33 mouse cellular contexts compared by ENCODE assay signal in the genomic region with DNA sequence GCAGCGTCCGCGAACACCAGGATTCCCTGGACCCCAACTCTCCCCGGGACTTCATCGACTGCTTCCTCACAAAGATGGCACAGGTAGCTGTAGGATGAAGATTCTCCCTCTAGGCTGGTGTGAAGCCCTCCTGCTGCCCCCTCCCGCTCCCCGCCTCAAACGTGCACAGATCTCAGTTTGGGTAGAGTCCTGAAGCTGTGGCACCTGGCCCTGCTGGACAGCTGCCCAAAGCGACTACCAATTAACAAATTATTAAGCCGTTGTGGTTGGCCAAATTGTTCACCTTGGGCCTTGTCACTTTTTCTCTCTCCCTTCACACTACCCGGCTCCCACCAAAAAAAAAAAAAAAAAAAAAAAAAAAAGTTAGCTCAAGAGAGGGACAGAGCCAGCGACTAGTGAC. TPM values are rescaled to one million over a fixed set of nuclear protein-coding genes. Genes with fewer than 3 reads are reported as not detected.
DNase-seq lines count a peak whose midpoint lies in the region; ATAC-seq and TF ChIP-seq lines count a peak whose summit lies in the region.
"Had no signal": no experiment of that assay in that cellular context is flagged by ENCODE, and none has a peak within 500 bp of the region (broad histone marks: within the 10 kb centered on the region; RNA-seq: fewer than 3 reads in every experiment).

No protein-coding gene starts in this region.

- peaks cover 2% of the 10 kb centered on the region; the same call in 1 of the 2 replicates for H3K9me3 ChIP-seq in kidney, embryonic 14.5 days (ENCODE audit: control insufficient read depth, low read length)
- no peaks in the 10 kb centered on the region for H3K9me3 ChIP-seq in kidney, embryonic 15.5 days (replicated peaks)
- peaks cover 7% of the 10 kb centered on the region for H3K9me3 ChIP-seq in CH12.LX (replicated peaks; ENCODE audit: low read length)
- H3K9me3 ChIP-seq in forebrain, embryonic 14.5 days (replicated peaks; ENCODE audit: control insufficient read depth, low read length): no peaks in the 10 kb centered on the region
- H3K9me3 ChIP-seq: embryonic facial prominence, embryonic 15.5 days; forebrain, embryonic 15.5 days; heart, embryonic 12.5 days; heart, embryonic 15.5 days; hindbrain, embryonic 13.5 days had no signal

- WGBS in kidney, adult 2 months: 64% methylated on average over 12 of the region's 12 CpGs
- WGBS in kidney, embryonic 14.5 days: 88% methylated on average over 12 of the region's 12 CpGs
- 88% methylated on average over 12 of the region's 12 CpGs for WGBS in kidney, embryonic 15.5 days
- WGBS in forebrain, embryonic 14.5 days: 87% methylated on average over 11 of the region's 12 CpGs

- peak overlapping the region; percentile 51 for H3K4me3 ChIP-seq in kidney, adult 2 months (ENCODE audit: insufficient read depth, low read depth, low read length)
- no peak overlapping the region for H3K4me3 ChIP-seq in kidney, embryonic 14.5 days (ENCODE audit: low read length)
- no peak overlapping the region for H3K4me3 ChIP-seq in kidney, embryonic 15.5 days (replicated peaks)
- H3K4me3 ChIP-seq in CH12.LX (replicated peaks in 1 of 3; ENCODE audit: low read depth in 2 of 3, low read length in 2 of 3, poor library complexity in 1 of 3): no peak overlapping the region
- H3K4me3 ChIP-seq in forebrain, embryonic 14.5 days (ENCODE audit: low read depth, low read length): no peak overlapping the region
- H3K4me3 ChIP-seq: embryonic facial prominence, embryonic 12.5 days; embryonic facial prominence, embryonic 15.5 days; forebrain, embryonic 15.5 days; heart, embryonic 12.5 days; heart, embryonic 15.5 days; hindbrain, embryonic 10.5 days; hindbrain, embryonic 13.5 days had no signal

- no peak for TF ChIP-seq POLR2A in kidney, adult 2 months (IDR thresholded peaks at IDR 0.05; ENCODE audit: low read depth, low read length)
- TF ChIP-seq POLR2A in CH12.LX (IDR thresholded peaks at IDR 0.05; ENCODE audit: low read depth, low read length): no peak

- DNase-seq in heart, adult 11 months: peak; percentile 85
- no peak for DNase-seq in heart, adult 9 months (ENCODE audit: low spot score in 2 of 2)
- DNase-seq in kidney, adult 2 months: peak; percentile 74
- peak; percentile 58 to 63 for DNase-seq in kidney, postnatal 25 days
- no peak for DNase-seq in CH12.LX (ENCODE audit: extremely low read depth)
- DNase-seq in forebrain, embryonic 14.5 days (ENCODE audit: low spot score): no peak
- DNase-seq: cerebellum, adult 11 months; cerebellum, adult 2 months; cerebellum, adult 9-11 months; cerebellum, postnatal 25 days; gastrocnemius, postnatal 10 days; gastrocnemius, postnatal 36 days; heart, postnatal 10 days; heart, postnatal 36 days had no signal

- ATAC-seq in kidney, embryonic 14.5 days (ENCODE audit: low FRiP score, low TSS enrichment): no peak
- no peak for ATAC-seq in kidney, embryonic 15.5 days (replicated peaks; ENCODE audit: low FRiP score)
- ATAC-seq in forebrain, embryonic 14.5 days: no peak
- ATAC-seq: forebrain, embryonic 15.5 days; hindbrain, embryonic 16.5 days had no signal

- TF ChIP-seq CTCF in kidney, adult 2 months (conservative IDR thresholded peaks at IDR 0.05; ENCODE audit: insufficient read depth, insufficient read length, low read depth, low read length): no peak
- no peak for TF ChIP-seq CTCF in CH12.LX (conservative IDR thresholded peaks at IDR 0.05 in 1 of 2, IDR thresholded peaks at IDR 0.05 in 1 of 2; ENCODE audit: low read depth in 2 of 2, low read length in 2 of 2)

- peak overlapping the region; percentile 49; the same call in 1 of the 2 replicates for H3K27ac ChIP-seq in kidney, adult 2 months (ENCODE audit: insufficient read depth, low read depth, low read length)
- no peak overlapping the region for H3K27ac ChIP-seq in kidney, embryonic 14.5 days (ENCODE audit: low read depth, low read length)
- H3K27ac ChIP-seq in kidney, embryonic 15.5 days: no peak overlapping the region
- H3K27ac ChIP-seq in CH12.LX (ENCODE audit: insufficient read depth, low read depth): no peak overlapping the region
- H3K27ac ChIP-seq in forebrain, embryonic 14.5 days (ENCODE audit: low read depth, low read length): no peak overlapping the region
- H3K27ac ChIP-seq: embryonic facial prominence, embryonic 12.5 days; embryonic facial prominence, embryonic 15.5 days; forebrain, embryonic 15.5 days; heart, embryonic 15.5 days; hindbrain, embryonic 10.5 days; hindbrain, embryonic 13.5 days had no signal

- H3K36me3 ChIP-seq in kidney, adult 2 months (ENCODE audit: control insufficient read depth, insufficient read depth, low read length): no peaks in the 10 kb centered on the region
- H3K36me3 ChIP-seq in kidney, embryonic 14.5 days (ENCODE audit: control insufficient read depth, insufficient read depth, low read length): no peaks in the 10 kb centered on the region
- no peaks in the 10 kb centered on the region for H3K36me3 ChIP-seq in kidney, embryonic 15.5 days
- no peaks in the 10 kb centered on the region for H3K36me3 ChIP-seq in CH12.LX (replicated peaks in 1 of 2; ENCODE audit: control insufficient read depth in 1 of 2, insufficient read depth in 1 of 2, low read length in 1 of 2)
- H3K36me3 ChIP-seq in forebrain, embryonic 14.5 days (ENCODE audit: control insufficient read depth, insufficient read depth, low read length): no peaks in the 10 kb centered on the region
- H3K36me3 ChIP-seq: embryonic facial prominence, embryonic 12.5 days; embryonic facial prominence, embryonic 15.5 days; forebrain, embryonic 15.5 days; heart, embryonic 12.5 days; heart, embryonic 15.5 days; hindbrain, embryonic 10.5 days; hindbrain, embryonic 13.5 days had no signal

- TF ChIP-seq EP300 in CH12.LX (IDR thresholded peaks at IDR 0.05; ENCODE audit: low read length): no peak

- no peaks in the 10 kb centered on the region for H3K27me3 ChIP-seq in kidney, adult 2 months (replicated peaks; ENCODE audit: control insufficient read depth, insufficient read depth, low read length)
- H3K27me3 ChIP-seq in kidney, embryonic 14.5 days (ENCODE audit: control insufficient read depth, insufficient read depth, low read length): no peaks in the 10 kb centered on the region
- H3K27me3 ChIP-seq in kidney, embryonic 15.5 days: no peaks in the 10 kb centered on the region
- peaks cover 66% of the 10 kb centered on the region for H3K27me3 ChIP-seq in CH12.LX (replicated peaks)
- H3K27me3 ChIP-seq in forebrain, embryonic 14.5 days (replicated peaks; ENCODE audit: control insufficient read depth, insufficient read depth, low read length): no peaks in the 10 kb centered on the region
- H3K27me3 ChIP-seq: embryonic facial prominence, embryonic 12.5 days; embryonic facial prominence, embryonic 15.5 days; forebrain, embryonic 15.5 days; heart, embryonic 12.5 days; heart, embryonic 15.5 days; hindbrain, embryonic 13.5 days had no signal

- in situ Hi-C loops in CH12.LX (cut with MboI; ENCODE audit: low pct_ligation_motif_present, low pct_unique_long_range_greater_than_20kb, low sequenced_read_pairs): loop anchor here (25.0 kb wide), 1 partner anchor 368 kb away; the partner anchor contains the start of gene Cyp2b19

- dilution Hi-C loops in CH12.LX (cut with MboI; ENCODE audit: extremely low pct_ligation_motif_present, extremely low pct_unique_long_range_greater_than_20kb, low sequenced_read_pairs): no loop called here

- TF ChIP-seq RAD21 in CH12.LX (IDR thresholded peaks at IDR 0.05; ENCODE audit: low read depth, low read length): no peak

- H3K4me1 ChIP-seq in kidney, adult 2 months (ENCODE audit: control insufficient read depth, insufficient read depth, low read length): peaks cover 11% of the 10 kb centered on the region; the same call in 1 of the 2 replicates
- no peaks in the 10 kb centered on the region for H3K4me1 ChIP-seq in kidney, embryonic 14.5 days (ENCODE audit: control insufficient read depth, insufficient read depth, low read length)
- peaks cover 9% of the 10 kb centered on the region for H3K4me1 ChIP-seq in kidney, embryonic 15.5 days
- H3K4me1 ChIP-seq in CH12.LX (ENCODE audit: control insufficient read depth in 1 of 2, insufficient read depth in 2 of 2): no peaks in the 10 kb centered on the region
- H3K4me1 ChIP-seq in forebrain, embryonic 14.5 days (ENCODE audit: control insufficient read depth, insufficient read depth, low read length): no peaks in the 10 kb centered on the region
- H3K4me1 ChIP-seq: embryonic facial prominence, embryonic 12.5 days; embryonic facial prominence, embryonic 15.5 days; forebrain, embryonic 15.5 days; hindbrain, embryonic 10.5 days; hindbrain, embryonic 13.5 days had no signal

- no peak overlapping the region for H3K4me2 ChIP-seq in kidney, embryonic 14.5 days (replicated peaks; ENCODE audit: low read depth, low read length)
- no peak overlapping the region for H3K4me2 ChIP-seq in kidney, embryonic 15.5 days
- H3K4me2 ChIP-seq in CH12.LX (ENCODE audit: insufficient read depth, low read depth, poor library complexity, severe bottlenecking): no peak overlapping the region
- no peak overlapping the region for H3K4me2 ChIP-seq in forebrain, embryonic 14.5 days (ENCODE audit: low read length)
- H3K4me2 ChIP-seq: embryonic facial prominence, embryonic 12.5 days; embryonic facial prominence, embryonic 15.5 days; forebrain, embryonic 15.5 days; heart, embryonic 12.5 days; heart, embryonic 15.5 days; hindbrain, embryonic 13.5 days had no signal

- no peak overlapping the region for H3K9ac ChIP-seq in kidney, embryonic 14.5 days (ENCODE audit: low read depth, low read length)
- no peak overlapping the region for H3K9ac ChIP-seq in kidney, embryonic 15.5 days
- H3K9ac ChIP-seq in CH12.LX (ENCODE audit: insufficient read depth, low read depth): no peak overlapping the region
- no peak overlapping the region for H3K9ac ChIP-seq in forebrain, embryonic 14.5 days (ENCODE audit: low read length)
- H3K9ac ChIP-seq: embryonic facial prominence, embryonic 12.5 days; embryonic facial prominence, embryonic 15.5 days; forebrain, embryonic 15.5 days; heart, embryonic 12.5 days; heart, embryonic 15.5 days; hindbrain, embryonic 13.5 days had no signal

- H3K79me2 ChIP-seq in CH12.LX (replicated peaks; ENCODE audit: control insufficient read depth, extremely low read depth, insufficient read depth, poor library complexity, severe bottlenecking): no peaks in the 10 kb centered on the region

RNA-seq across cellular contexts. Expression of gene Cyp2f2, which starts 10.1 kb away (rescaled TPM):
- 5.3 and 6.5 TPM in 2 replicates for polyA plus RNA-seq in kidney, adult 2 months (2012; rRNA removed)
- polyA plus RNA-seq in kidney, embryonic 14.5 days (2014; fragmentation: Nextera tagmentation; extraction: Ambion mirVana): not detected in 2 replicates
- polyA plus RNA-seq in kidney, embryonic 15.5 days (2015; fragmentation: Nextera tagmentation; extraction: Ambion mirVana): not detected in 2 replicates
- total RNA-seq in CH12.LX (2012; rRNA removed): not detected in 2 replicates
- total RNA-seq in CH12.LX (2014; rRNA removed): not detected in 2 replicates
- not detected in 2 replicates for polyA plus RNA-seq in CH12.LX (2012; ENCODE audit: insufficient read length, low read depth)
- polyA plus RNA-seq in forebrain, embryonic 14.5 days (2014; fragmentation: Nextera tagmentation; extraction: Ambion mirVana): not detected in 2 replicates
- total RNA-seq: common myeloid progenitor, adult 5-6 weeks; granulocyte monocyte progenitor cell, adult 5-6 weeks; MEL had no signal
- polyA plus RNA-seq: forebrain, embryonic 11.5 days; forebrain, embryonic 15.5 days; heart, embryonic 12.5 days; hindbrain, embryonic 10.5 days had no signal

RNA-seq across cellular contexts. Expression of gene Cyp2t4, which starts 23.7 kb away (rescaled TPM):
- polyA plus RNA-seq in kidney, adult 2 months (2012; rRNA removed): not detected in 2 replicates
- not detected in 2 replicates for polyA plus RNA-seq in kidney, embryonic 14.5 days (2014; fragmentation: Nextera tagmentation; extraction: Ambion mirVana)
- 0.10 TPM in 1 of 2 replicates, not detected in the other for polyA plus RNA-seq in kidney, embryonic 15.5 days (2015; fragmentation: Nextera tagmentation; extraction: Ambion mirVana)
- total RNA-seq in CH12.LX (2012; rRNA removed): not detected in 2 replicates
- total RNA-seq in CH12.LX (2014; rRNA removed): not detected in 2 replicates
- polyA plus RNA-seq in CH12.LX (2012; ENCODE audit: insufficient read length, low read depth): 0.34 and 0.43 TPM in 2 replicates
- polyA plus RNA-seq in forebrain, embryonic 14.5 days (2014; fragmentation: Nextera tagmentation; extraction: Ambion mirVana): 0.28 TPM in 1 of 2 replicates, not detected in the other
- total RNA-seq: adrenal gland, adult 2 months; adrenal gland, postnatal 14 days; adrenal gland, postnatal 4 days; common myeloid progenitor, adult 5-6 weeks; gastrocnemius, adult 18-20 months; gastrocnemius, postnatal 10 days; gastrocnemius, postnatal 36 days; granulocyte monocyte progenitor cell, adult 5-6 weeks; heart, adult 8-10 months; heart, postnatal 10 days; heart, postnatal 36 days; MEL had no signal
- polyA plus RNA-seq: adrenal gland, adult 2 months; cerebellum, adult 2 months; heart, embryonic 12.5 days; heart, embryonic 15.5 days; hindbrain, embryonic 10.5 days had no signal

RNA-seq across cellular contexts. Expression of gene Egln2, which starts 36.8 kb away (rescaled TPM):
- polyA plus RNA-seq in kidney, adult 2 months (2012; rRNA removed): 84.9 and 93.7 TPM in 2 replicates
- 33.1 and 37.8 TPM in 2 replicates for polyA plus RNA-seq in kidney, embryonic 14.5 days (2014; fragmentation: Nextera tagmentation; extraction: Ambion mirVana)
- polyA plus RNA-seq in kidney, embryonic 15.5 days (2015; fragmentation: Nextera tagmentation; extraction: Ambion mirVana): 65.4 and 74.9 TPM in 2 replicates
- 83.3 and 103 TPM in 2 replicates for total RNA-seq in CH12.LX (2012; rRNA removed)
- total RNA-seq in CH12.LX (2014; rRNA removed): 37.4 and 37.9 TPM in 2 replicates
- polyA plus RNA-seq in CH12.LX (2012; ENCODE audit: insufficient read length, low read depth): 115 and 132 TPM in 2 replicates
- polyA plus RNA-seq in forebrain, embryonic 14.5 days (2014; fragmentation: Nextera tagmentation; extraction: Ambion mirVana): 42.2 and 54.2 TPM in 2 replicates

RNA-seq across cellular contexts. Expression of gene Rab4b, which starts 48.9 kb away (rescaled TPM):
- polyA plus RNA-seq in kidney, adult 2 months (2012; rRNA removed): 55.9 and 57.4 TPM in 2 replicates
- polyA plus RNA-seq in kidney, embryonic 14.5 days (2014; fragmentation: Nextera tagmentation; extraction: Ambion mirVana): 51.5 and 60.2 TPM in 2 replicates
- 60.1 and 66.8 TPM in 2 replicates for polyA plus RNA-seq in kidney, embryonic 15.5 days (2015; fragmentation: Nextera tagmentation; extraction: Ambion mirVana)
- total RNA-seq in CH12.LX (2012; rRNA removed) (31.2 and 39.4 TPM in 2 replicates), CH12.LX (2014; rRNA removed) (22.6 and 26.2 TPM in 2 replicates)
- polyA plus RNA-seq in CH12.LX (2012; ENCODE audit: insufficient read length, low read depth): 69.6 and 85.5 TPM in 2 replicates
- polyA plus RNA-seq in forebrain, embryonic 14.5 days (2014; fragmentation: Nextera tagmentation; extraction: Ambion mirVana): 69.8 and 75.8 TPM in 2 replicates

RNA-seq across cellular contexts. Expression of gene Gm21983, which starts 51.1 kb away (rescaled TPM):
- polyA plus RNA-seq in kidney, adult 2 months (2012; rRNA removed): not detected in 2 replicates
- polyA plus RNA-seq in kidney, embryonic 14.5 days (2014; fragmentation: Nextera tagmentation; extraction: Ambion mirVana): not detected in 2 replicates
- polyA plus RNA-seq in kidney, embryonic 15.5 days (2015; fragmentation: Nextera tagmentation; extraction: Ambion mirVana): 1.3 TPM in 1 of 2 replicates, not detected in the other
- total RNA-seq in CH12.LX (2012; rRNA removed) (0.13 TPM in 1 of 2 replicates, not detected in the other), CH12.LX (2014; rRNA removed) (not detected in 2 replicates)
- 0.81 TPM in 1 of 2 replicates, not detected in the other for polyA plus RNA-seq in CH12.LX (2012; ENCODE audit: insufficient read length, low read depth)
- polyA plus RNA-seq in forebrain, embryonic 14.5 days (2014; fragmentation: Nextera tagmentation; extraction: Ambion mirVana): not detected in 2 replicates
- total RNA-seq: adrenal gland, adult 2 months; adrenal gland, postnatal 14 days; adrenal gland, postnatal 4 days; common myeloid progenitor, adult 5-6 weeks; gastrocnemius, postnatal 10 days; gastrocnemius, postnatal 36 days; granulocyte monocyte progenitor cell, adult 5-6 weeks; heart, adult 8-10 months; heart, postnatal 36 days; MEL had no signal
- polyA plus RNA-seq: cerebellum, adult 2 months; forebrain, embryonic 15.5 days; heart, embryonic 15.5 days; hindbrain, embryonic 16.5 days had no signal

Comparison
In these comparisons a context has a peak if more than half of its experiments do, and no peak if none do; other contexts are left out.
1. DNase-seq: peak in heart, adult 11 months (single experiment), kidney, adult 2 months (single experiment) and kidney, postnatal 25 days (2 of 2); none in heart, adult 9 months (0 of 2), CH12.LX (single experiment) and forebrain, embryonic 14.5 days (single experiment).